Comparison of ENCODE assay signal across 16 mouse cellular contexts in genomic region chr5:51934910-51935309, GRCm38 (mm10).
"Had no signal": no experiment of that assay in that cellular context is flagged by ENCODE, and none has a peak within 500 bp of the region (broad histone marks: within the 10 kb centered on the region; RNA-seq: fewer than 3 reads in every experiment).

No protein-coding gene starts in this region.

- H3K9me3 ChIP-seq: midbrain, embryonic 13.5 days; midbrain, embryonic 15.5 days; neural tube, embryonic 12.5 days had no signal

- H3K4me2 ChIP-seq: lung, embryonic 14.5 days; midbrain, embryonic 11.5 days; midbrain, embryonic 13.5 days; midbrain, embryonic 15.5 days; neural tube, embryonic 12.5 days had no signal

- H3K27ac ChIP-seq: midbrain, embryonic 13.5 days; midbrain, embryonic 15.5 days; neural tube, embryonic 12.5 days had no signal

- H3K27me3 ChIP-seq: midbrain, embryonic 13.5 days; midbrain, embryonic 15.5 days; neural tube, embryonic 12.5 days had no signal

- ATAC-seq: midbrain, embryonic 13.5 days; midbrain, embryonic 15.5 days had no signal

- H3K4me1 ChIP-seq: midbrain, embryonic 15.5 days; neural tube, embryonic 12.5 days had no signal

- H3K36me3 ChIP-seq: midbrain, embryonic 13.5 days; midbrain, embryonic 15.5 days; neural tube, embryonic 12.5 days had no signal

- DNase-seq: lung, adult 18-20 months; lung, postnatal 10 days; lung, postnatal 4 days; retina, postnatal 1 day; right cerebral cortex, adult 18-20 months; right cerebral cortex, postnatal 25 days; right cerebral cortex, postnatal 4 days; spleen, adult 18-20 months; thymus, adult 18-20 months; thymus, postnatal 14 days; thymus, postnatal 36 days had no signal

- H3K4me3 ChIP-seq: midbrain, embryonic 13.5 days; midbrain, embryonic 15.5 days; neural tube, embryonic 12.5 days had no signal

- H3K9ac ChIP-seq: lung, embryonic 14.5 days; midbrain, embryonic 13.5 days; midbrain, embryonic 15.5 days; neural tube, embryonic 12.5 days had no signal
